Mouse (Mus musculus) ES-Bruce4 (cell line): ENCODE measurements around the gene Mcrip1.

Source experiments
- CTCF ChIP-seq: IDR thresholded peaks from one replicate; pipeline ENCODE4 v1.8.1; 2011; ENCODE audit warnings: low read depth, low read length
- EP300 ChIP-seq: IDR thresholded peaks from 2 replicates; pipeline ENCODE4 v1.6.1; 2011; ENCODE audit warnings: low read depth, low read length; ENCODE audit not compliant: insufficient read depth
- POLR2A ChIP-seq: IDR thresholded peaks from one replicate; pipeline ENCODE4 v1.8.1; 2011; ENCODE audit warnings: low read length; ENCODE audit not compliant: insufficient read depth

GRCm38 (mm10) chr11:120501701-120502100, 47.8 kb downstream of the Mcrip1 start:
- TF ChIP-seq CTCF (no peak), POLR2A (no peak), EP300 (no peak)
